In the genomic region with DNA sequence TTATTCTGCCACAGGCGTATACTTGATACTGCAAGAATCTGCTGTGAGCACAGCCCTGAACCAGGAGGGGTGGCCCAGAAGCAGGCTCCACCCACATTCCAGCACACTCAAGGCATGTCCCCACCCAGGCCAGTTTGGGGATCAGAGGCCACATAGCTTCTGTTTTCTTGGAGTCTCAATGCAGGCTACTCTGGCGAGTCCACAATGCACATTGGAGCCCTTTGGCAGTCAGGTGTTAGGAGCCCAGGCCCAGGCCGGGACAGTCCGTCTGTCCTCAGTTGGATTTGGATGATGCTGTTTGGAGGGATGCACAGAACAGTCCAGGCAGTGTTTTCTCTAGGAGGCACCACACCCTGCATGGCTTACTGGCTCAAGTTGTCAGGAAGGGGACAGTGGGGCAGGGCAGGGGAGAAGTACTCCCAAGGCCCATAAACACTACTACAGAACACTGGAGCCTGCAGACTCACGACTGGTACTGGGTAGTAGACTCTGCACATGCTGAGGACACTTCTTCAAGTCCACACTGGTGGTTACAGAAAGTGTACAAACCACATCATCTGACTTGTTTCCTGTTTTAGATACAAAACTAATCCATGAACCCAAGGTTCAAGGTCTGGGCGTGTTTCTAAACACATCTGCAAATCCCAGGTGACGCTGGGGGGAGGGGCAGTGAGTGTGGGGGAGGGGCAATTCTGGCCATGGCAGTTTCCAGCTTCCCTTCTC, we compare ENCODE assay signal across 8 mouse cellular contexts. TPM values are rescaled to one million over a fixed set of nuclear protein-coding genes. Genes with fewer than 3 reads are reported as not detected.
DNase-seq lines count a peak whose midpoint lies in the region; ATAC-seq lines count a peak whose summit lies in the region.

No protein-coding gene starts in this region.

- H3K9ac ChIP-seq in midbrain, embryonic 13.5 days (replicated peaks) = no peak overlapping the region
- no peak overlapping the region for H3K9ac ChIP-seq in midbrain, embryonic 15.5 days
- H3K9ac ChIP-seq in embryonic facial prominence, embryonic 14.5 days (ENCODE audit: low read depth, low read length) = no peak overlapping the region
- no peak overlapping the region for H3K9ac ChIP-seq in lung, embryonic 15.5 days

- peak; percentile 71 for DNase-seq in embryonic facial prominence, embryonic 14.5 days (ENCODE audit: low spot score)
- peak; percentile 86 for DNase-seq in kidney, adult 9 months
- no peak for DNase-seq in frontal cortex, postnatal 10 days (ENCODE audit: low spot score in 2 of 2)
- DNase-seq in ovary, postnatal 36 days (ENCODE audit: low spot score) = no peak
- no peak for DNase-seq in T-cell, adult 2 months (ENCODE audit: low spot score)

- no peak overlapping the region for H3K27ac ChIP-seq in midbrain, embryonic 13.5 days
- no peak overlapping the region for H3K27ac ChIP-seq in midbrain, embryonic 15.5 days
- peak overlapping the region; percentile 50 for H3K27ac ChIP-seq in embryonic facial prominence, embryonic 14.5 days (replicated peaks; ENCODE audit: low read depth, low read length)
- peak overlapping the region; percentile 80 for H3K27ac ChIP-seq in lung, embryonic 15.5 days

- 38% methylated on average over 7 of the region's 7 CpGs for WGBS in midbrain, embryonic 13.5 days
- 42% methylated on average over 7 of the region's 7 CpGs for WGBS in midbrain, embryonic 15.5 days
- 24% methylated on average over 7 of the region's 7 CpGs for WGBS in embryonic facial prominence, embryonic 14.5 days
- 21% methylated on average over 7 of the region's 7 CpGs for WGBS in lung, embryonic 15.5 days

- no peaks in the 10 kb centered on the region for H3K27me3 ChIP-seq in midbrain, embryonic 13.5 days
- H3K27me3 ChIP-seq in midbrain, embryonic 15.5 days (replicated peaks) = no peaks in the 10 kb centered on the region
- no peaks in the 10 kb centered on the region for H3K27me3 ChIP-seq in embryonic facial prominence, embryonic 14.5 days (replicated peaks; ENCODE audit: control insufficient read depth, insufficient read depth, low read length)
- H3K27me3 ChIP-seq in lung, embryonic 15.5 days = no peaks in the 10 kb centered on the region

- H3K4me1 ChIP-seq in midbrain, embryonic 13.5 days (replicated peaks) = peaks cover 18% of the 10 kb centered on the region
- peaks cover 2% of the 10 kb centered on the region; the same call in 1 of the 2 replicates for H3K4me1 ChIP-seq in midbrain, embryonic 15.5 days
- H3K4me1 ChIP-seq in embryonic facial prominence, embryonic 14.5 days (ENCODE audit: control insufficient read depth, insufficient read depth, low read length) = peaks cover 10% of the 10 kb centered on the region
- H3K4me1 ChIP-seq in lung, embryonic 15.5 days = peaks cover 28% of the 10 kb centered on the region

- H3K4me3 ChIP-seq in midbrain, embryonic 13.5 days (replicated peaks) = no peak overlapping the region
- H3K4me3 ChIP-seq in midbrain, embryonic 15.5 days = no peak overlapping the region
- H3K4me3 ChIP-seq in embryonic facial prominence, embryonic 14.5 days (ENCODE audit: low read depth, low read length) = no peak overlapping the region
- no peak overlapping the region for H3K4me3 ChIP-seq in lung, embryonic 15.5 days

- H3K36me3 ChIP-seq in midbrain, embryonic 13.5 days = peaks cover 52% of the 10 kb centered on the region
- H3K36me3 ChIP-seq in midbrain, embryonic 15.5 days (replicated peaks) = no peaks in the 10 kb centered on the region
- H3K36me3 ChIP-seq in embryonic facial prominence, embryonic 14.5 days (ENCODE audit: control insufficient read depth, insufficient read depth, low read length) = peaks cover 45% of the 10 kb centered on the region
- H3K36me3 ChIP-seq in lung, embryonic 15.5 days = peaks cover 43% of the 10 kb centered on the region

- no peaks in the 10 kb centered on the region for H3K9me3 ChIP-seq in midbrain, embryonic 13.5 days
- H3K9me3 ChIP-seq in midbrain, embryonic 15.5 days = no peaks in the 10 kb centered on the region
- H3K9me3 ChIP-seq in embryonic facial prominence, embryonic 14.5 days (ENCODE audit: control insufficient read depth, low read length) = no peaks in the 10 kb centered on the region
- no peaks in the 10 kb centered on the region for H3K9me3 ChIP-seq in lung, embryonic 15.5 days

- peak; percentile 51; the same call in 1 of the 2 replicates for ATAC-seq in midbrain, embryonic 13.5 days
- no peak for ATAC-seq in midbrain, embryonic 15.5 days (replicated peaks)
- peak; percentile 67 for ATAC-seq in embryonic facial prominence, embryonic 14.5 days (ENCODE audit: low read depth)
- peak; percentile 77 for ATAC-seq in lung, embryonic 15.5 days (ENCODE audit: borderline replicate concordance, extremely low read depth, low FRiP score, low TSS enrichment)

- no peak overlapping the region for H3K4me2 ChIP-seq in midbrain, embryonic 13.5 days (replicated peaks)
- H3K4me2 ChIP-seq in midbrain, embryonic 15.5 days = no peak overlapping the region
- no peak overlapping the region for H3K4me2 ChIP-seq in embryonic facial prominence, embryonic 14.5 days (ENCODE audit: low read depth, low read length)
- H3K4me2 ChIP-seq in lung, embryonic 15.5 days = no peak overlapping the region

RNA-seq across cellular contexts. Expression of a gene that starts 13.5 kb away (rescaled TPM):
- 21.3 and 22.8 TPM in 2 replicates for polyA plus RNA-seq in midbrain, embryonic 13.5 days (2015; fragmentation: Nextera tagmentation; extraction: Ambion mirVana)
- 21.3 and 21.5 TPM in 2 replicates for polyA plus RNA-seq in midbrain, embryonic 15.5 days (2015; fragmentation: Nextera tagmentation; extraction: Ambion mirVana)
- polyA plus RNA-seq in embryonic facial prominence, embryonic 14.5 days (2014; fragmentation: Nextera tagmentation; extraction: Ambion mirVana) = 38.6 and 42.0 TPM in 2 replicates
- 18.2 and 21.3 TPM in 2 replicates for polyA plus RNA-seq in lung, embryonic 15.5 days (2015; fragmentation: Nextera tagmentation; extraction: Ambion mirVana)

RNA-seq across cellular contexts. Expression of a gene that starts 49.6 kb away (rescaled TPM):
- 28.0 and 28.6 TPM in 2 replicates for polyA plus RNA-seq in midbrain, embryonic 13.5 days (2015; fragmentation: Nextera tagmentation; extraction: Ambion mirVana)
- polyA plus RNA-seq in midbrain, embryonic 15.5 days (2015; fragmentation: Nextera tagmentation; extraction: Ambion mirVana) = 27.7 and 28.6 TPM in 2 replicates
- 16.3 and 17.8 TPM in 2 replicates for polyA plus RNA-seq in embryonic facial prominence, embryonic 14.5 days (2014; fragmentation: Nextera tagmentation; extraction: Ambion mirVana)
- polyA plus RNA-seq in lung, embryonic 15.5 days (2015; fragmentation: Nextera tagmentation; extraction: Ambion mirVana) = 17.3 and 20.3 TPM in 2 replicates

RNA-seq across cellular contexts. Expression of a gene that starts 57.9 kb away (rescaled TPM):
- 21.4 and 27.9 TPM in 2 replicates for polyA plus RNA-seq in midbrain, embryonic 13.5 days (2015; fragmentation: Nextera tagmentation; extraction: Ambion mirVana)
- 15.6 and 17.6 TPM in 2 replicates for polyA plus RNA-seq in midbrain, embryonic 15.5 days (2015; fragmentation: Nextera tagmentation; extraction: Ambion mirVana)
- polyA plus RNA-seq in embryonic facial prominence, embryonic 14.5 days (2014; fragmentation: Nextera tagmentation; extraction: Ambion mirVana) = 29.9 and 35.8 TPM in 2 replicates
- 22.1 and 23.9 TPM in 2 replicates for polyA plus RNA-seq in lung, embryonic 15.5 days (2015; fragmentation: Nextera tagmentation; extraction: Ambion mirVana)

Comparison
In these comparisons a context has a peak if more than half of its experiments do, and no peak if none do; other contexts are left out.
1. H3K27ac ChIP-seq: peak in embryonic facial prominence, embryonic 14.5 days (single experiment) and lung, embryonic 15.5 days (single experiment); none in midbrain, embryonic 13.5 days (single experiment) and midbrain, embryonic 15.5 days (single experiment).
2. DNase-seq: peak in embryonic facial prominence, embryonic 14.5 days (single experiment) and kidney, adult 9 months (single experiment); none in frontal cortex, postnatal 10 days (0 of 2), ovary, postnatal 36 days (single experiment) and T-cell, adult 2 months (single experiment).